Mouse (Mus musculus): ENCODE measurements at regions not wholly inside any gene's neighbourhood (a gene's known extent, or its start where the extent isn't known, plus 50 kb on each side); places are given as distances from the start of the nearest gene placed in this dataset.
"Not testable (repeated sequence)": the region's sequence is repeated elsewhere in the genome, so short reads cannot be mapped to it uniquely, and the experiment has no call there.

- DNase-seq (ENCODE audit: low spot score in 2 of 2): no peak
These were observed 52.8 kb upstream of the G2e3 start for GRCm38 (mm10) chr12:51294971-51295477.

GRCm38 (mm10) chr12:51278358-51278757 lies 69.5 kb upstream of the G2e3 start:
- DNase-seq (ENCODE audit: low spot score in 2 of 2): no peak

- DNase-seq (ENCODE audit: low spot score in 2 of 2): no peak
These were observed 71.9 kb upstream of the G2e3 start for GRCm38 (mm10) chr12:51275818-51276538.

- no peak for DNase-seq (ENCODE audit: low spot score in 2 of 2)
These were observed 74.4 kb upstream of the G2e3 start for GRCm38 (mm10) chr12:51273486-51273885.

- no peak for DNase-seq (ENCODE audit: low spot score in 2 of 2)
These were observed 105.0 kb upstream of the G2e3 start for GRCm38 (mm10) chr12:51242839-51243238.

- DNase-seq (ENCODE audit: low spot score in 2 of 2): no peak
These were observed 106.6 kb upstream of the G2e3 start for GRCm38 (mm10) chr12:51241131-51241781.

GRCm38 (mm10) chr12:51211691-51212090 lies 136.2 kb upstream of the G2e3 start:
- DNase-seq (ENCODE audit: low spot score in 2 of 2): no peak

GRCm38 (mm10) chr12:51196289-51196688 lies 151.6 kb upstream of the G2e3 start:
- DNase-seq (ENCODE audit: low spot score in 2 of 2): no peak

- no peak for DNase-seq (ENCODE audit: low spot score in 2 of 2)
These were observed 152.7 kb upstream of the G2e3 start for GRCm38 (mm10) chr12:51195136-51195535.

GRCm38 (mm10) chr12:51190754-51191153 lies 157.1 kb upstream of the G2e3 start:
- DNase-seq (ENCODE audit: low spot score in 2 of 2): no peak

- DNase-seq (ENCODE audit: low spot score in 2 of 2): no peak
These were observed 157.7 kb upstream of the G2e3 start for GRCm38 (mm10) chr12:51190186-51190585.

- DNase-seq (ENCODE audit: low spot score in 2 of 2): no peak
These were observed 159.6 kb upstream of the G2e3 start for GRCm38 (mm10) chr12:51188229-51188628.

GRCm38 (mm10) chr12:51187726-51188125 lies 160.1 kb upstream of the G2e3 start:
- no peak for DNase-seq (ENCODE audit: low spot score in 2 of 2)

GRCm38 (mm10) chr12:51185751-51186150 lies 162.1 kb upstream of the G2e3 start:
- DNase-seq (ENCODE audit: low spot score in 2 of 2): no peak

GRCm38 (mm10) chr12:51174906-51175756 lies 172.7 kb upstream of the G2e3 start:
- no peak for DNase-seq (ENCODE audit: low spot score in 2 of 2)

- no peak for DNase-seq (ENCODE audit: low spot score in 2 of 2)
These were observed 182.7 kb upstream of the G2e3 start for GRCm38 (mm10) chr12:51165186-51165585.

- no peak for DNase-seq (ENCODE audit: low spot score in 2 of 2)
These were observed 186.9 kb upstream of the G2e3 start for GRCm38 (mm10) chr12:51160995-51161394.

GRCm38 (mm10) chr12:51160122-51160521 lies 187.7 kb upstream of the G2e3 start:
- DNase-seq (ENCODE audit: low spot score in 2 of 2): no peak

- DNase-seq (ENCODE audit: low spot score in 2 of 2): no peak
These were observed 199.9 kb upstream of the G2e3 start for GRCm38 (mm10) chr12:51147963-51148362.

- DNase-seq (ENCODE audit: low spot score in 2 of 2): no peak
These were observed 204.0 kb upstream of the G2e3 start for GRCm38 (mm10) chr12:51143840-51144239.

GRCm38 (mm10) chr12:51143196-51143595 lies 204.7 kb upstream of the G2e3 start:
- DNase-seq (ENCODE audit: low spot score in 2 of 2): no peak

GRCm38 (mm10) chr12:51133676-51134075 lies 214.2 kb upstream of the G2e3 start:
- DNase-seq (ENCODE audit: low spot score in 2 of 2): not testable (repeated sequence)
